Mouse (Mus musculus) urinary bladder, adult 18-20 months (tissue): Measurements from ENCODE around the gene Trappc6b.

Source experiments
- DNase-seq, 2 experiments: peaks; one replicate each; pipeline ENCODE4 v3.0.0; 2022; ENCODE audit warnings: low spot score in 2 of 2, mixed read lengths in 2 of 2

Trappc6b gene

DNA sequence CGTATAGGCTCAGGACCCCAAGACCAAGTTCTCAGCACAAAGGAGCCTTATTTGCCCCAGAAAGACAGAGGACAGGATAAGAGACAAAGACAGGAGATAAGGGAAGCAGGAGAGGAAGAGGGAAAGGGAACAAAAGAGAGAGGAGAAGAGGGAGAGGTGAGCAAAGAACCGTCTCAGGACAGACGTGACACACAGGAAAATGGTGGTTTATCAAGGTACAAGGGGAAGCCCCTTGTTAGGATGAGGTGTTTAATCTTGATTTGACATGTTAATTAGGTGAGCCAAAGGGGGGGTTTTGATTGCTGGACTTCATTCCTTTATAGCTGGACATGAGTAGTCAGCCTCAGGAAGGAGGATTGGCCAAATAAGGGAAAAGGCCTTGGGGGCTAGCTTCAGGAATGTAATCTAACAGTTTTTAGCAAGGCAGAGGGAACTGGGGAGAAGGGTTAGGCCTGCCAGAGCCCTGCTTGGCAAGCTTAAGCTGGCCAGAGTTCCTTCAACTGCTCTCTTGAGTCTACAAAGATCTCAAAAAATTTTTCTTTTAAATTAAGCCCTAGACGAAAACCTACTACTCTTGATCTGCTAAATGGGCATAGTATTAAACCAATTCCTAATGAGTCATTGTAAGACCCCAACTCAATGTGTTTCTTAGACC, 5.9 kb downstream of the Trappc6b start:
- DNase-seq: no peak

DNA sequence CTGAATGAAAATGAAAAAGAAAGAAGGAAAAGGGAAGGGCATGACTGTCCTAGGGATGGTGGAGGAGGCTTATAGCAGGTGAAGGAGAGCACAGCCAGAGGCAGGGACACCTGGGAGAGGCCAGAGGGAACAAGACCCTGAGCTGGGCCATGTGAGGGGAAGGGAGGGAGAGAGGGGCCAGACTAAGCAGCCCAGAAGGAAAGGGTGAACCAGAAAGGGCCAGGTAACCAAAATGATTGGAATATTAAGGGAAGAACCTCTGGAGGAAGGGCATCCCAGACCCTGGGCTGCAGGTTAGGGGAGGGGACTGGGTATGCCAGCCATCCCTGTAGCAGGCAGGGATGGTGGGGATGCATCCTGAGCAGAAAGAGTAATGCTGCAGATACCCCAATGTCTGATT, 7.3 kb downstream of the Trappc6b start:
- DNase-seq: no peak

DNA sequence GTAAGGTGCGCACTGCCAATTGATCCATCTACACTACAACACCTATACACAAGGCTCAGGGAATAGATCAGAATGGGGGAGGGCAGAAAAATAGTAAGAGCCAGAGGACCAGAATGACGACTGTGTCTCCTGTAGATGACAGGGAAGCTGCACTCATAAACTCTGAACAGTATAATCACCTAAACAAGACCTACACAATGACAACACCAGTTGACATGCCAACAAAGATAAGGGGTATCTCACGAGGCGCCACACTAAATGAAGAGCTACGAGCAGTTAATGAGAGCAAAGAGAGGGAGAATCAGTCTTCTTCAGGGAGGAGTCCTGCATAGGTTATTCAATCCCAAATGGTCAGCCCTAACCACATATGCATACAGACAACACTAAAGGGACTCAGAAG, 8.1 kb downstream of the Trappc6b start:
- no peak for DNase-seq

DNA sequence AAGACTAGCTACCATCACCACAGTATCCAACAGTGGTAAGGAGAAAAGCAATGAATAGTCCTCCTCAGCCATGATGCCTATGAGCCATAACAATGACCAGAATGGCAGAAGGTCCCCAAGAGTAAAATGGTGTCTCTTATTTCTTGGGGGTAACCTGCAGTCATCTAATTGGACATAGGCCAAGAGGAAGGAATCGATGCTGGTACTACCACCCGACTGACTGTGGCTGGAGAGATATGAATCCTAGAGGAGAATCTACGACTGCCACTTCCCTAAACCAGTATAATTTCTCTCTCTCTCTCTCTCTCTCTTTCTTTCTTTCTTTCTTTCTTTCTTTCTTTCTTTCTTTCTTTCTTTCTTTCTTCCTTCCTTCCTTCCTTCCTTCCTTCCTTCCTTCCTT, 8.8 kb downstream of the Trappc6b start:
- DNase-seq: no peak

DNA sequence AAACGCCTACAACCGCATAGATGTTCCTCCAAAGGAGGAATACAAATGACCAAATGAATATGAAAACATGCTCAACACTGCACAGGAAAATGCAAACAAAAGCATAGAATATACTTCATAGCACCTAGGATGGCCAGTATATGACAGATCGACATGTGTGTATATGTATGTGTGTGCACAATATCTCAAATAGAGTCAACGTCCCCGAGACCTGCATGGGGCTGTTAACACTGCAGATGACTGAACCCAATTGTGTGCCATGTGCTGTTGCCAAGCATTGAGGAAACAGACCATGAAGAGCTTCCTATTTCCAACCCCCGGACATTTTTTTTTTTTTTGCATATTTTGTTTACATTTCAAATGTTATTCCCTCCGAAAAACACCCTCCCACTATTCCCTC, 20.4 kb downstream of the Trappc6b start:
- DNase-seq: no peak

DNA sequence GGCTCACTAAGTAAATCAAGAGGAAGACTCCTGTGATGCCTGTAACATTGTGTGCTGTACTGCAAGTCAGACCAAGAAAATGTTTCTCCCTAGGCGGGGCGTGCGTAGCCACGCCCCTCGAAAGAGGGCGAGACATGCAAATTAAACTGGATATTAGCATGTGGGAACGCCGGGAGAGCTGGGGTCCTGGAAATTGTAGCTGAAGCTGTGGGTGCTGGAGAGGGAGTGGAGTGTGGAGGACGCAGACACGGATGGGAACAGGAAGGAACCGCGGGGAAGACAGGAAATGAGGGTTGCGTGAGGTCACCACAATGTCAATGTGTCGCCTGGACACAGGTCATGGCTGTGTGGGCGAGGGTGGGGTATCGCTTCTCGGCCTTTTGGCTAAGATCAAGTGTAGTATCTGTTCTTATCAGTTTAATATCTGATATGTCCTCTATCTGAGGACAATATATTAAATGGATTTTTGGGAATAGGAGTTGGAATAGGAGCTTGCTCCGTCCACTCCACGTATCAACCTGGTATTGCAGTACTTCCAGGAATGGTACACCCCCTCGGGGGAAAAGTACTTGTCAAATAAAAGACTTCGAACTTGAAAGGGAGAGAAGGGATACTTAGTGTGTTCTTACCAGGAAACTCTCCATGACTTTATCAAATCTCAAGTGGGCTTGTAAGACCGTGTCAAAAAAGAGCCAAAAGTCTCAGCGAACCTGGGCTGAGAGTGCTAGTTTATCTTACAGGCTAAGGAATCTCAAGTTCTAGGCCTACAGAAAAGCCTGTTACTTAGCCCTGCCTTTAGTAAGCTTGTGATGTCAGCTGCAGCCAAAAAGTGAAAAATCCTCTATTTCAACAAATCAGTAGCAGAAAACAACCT, 21.1 kb downstream of the Trappc6b start:
- DNase-seq: no peak

DNA sequence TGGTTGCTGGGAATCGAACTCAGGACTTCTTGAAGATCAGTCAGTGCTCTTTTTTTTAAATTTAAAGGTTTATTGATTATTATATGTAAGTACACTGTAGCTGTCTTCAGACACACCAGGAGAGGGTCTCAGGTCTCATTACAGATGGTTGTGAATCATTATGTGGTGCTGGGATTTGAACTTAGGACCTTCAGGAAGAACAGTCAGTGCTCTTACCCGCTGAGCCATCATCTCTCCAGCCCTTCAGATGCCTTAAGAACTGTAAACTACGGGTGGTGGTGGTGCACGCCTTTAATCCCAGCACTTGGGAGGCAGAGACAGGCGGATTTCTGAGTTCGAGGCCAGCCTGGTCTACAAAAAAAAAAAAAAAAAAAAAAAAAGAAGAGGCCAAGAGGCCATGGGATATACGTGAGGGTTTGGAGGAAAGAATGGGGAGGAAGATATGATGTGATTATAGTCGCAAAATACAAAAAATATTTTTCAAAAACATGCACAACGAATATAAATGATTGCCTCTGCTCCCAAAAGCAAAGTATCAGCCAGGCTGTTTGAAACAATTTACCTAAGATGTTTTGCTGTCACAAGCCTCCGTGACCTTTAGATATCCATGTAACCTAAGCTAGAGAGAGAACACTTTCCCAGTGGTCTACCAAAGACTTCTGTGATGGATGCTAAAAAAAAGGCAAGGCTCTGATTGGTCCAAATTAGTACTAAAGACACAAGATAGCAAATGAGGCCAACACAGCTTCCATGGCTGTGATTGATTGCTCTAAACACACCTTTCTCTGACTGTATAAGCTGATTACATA, 21.9 kb downstream of the Trappc6b start:
- DNase-seq: no peak

DNA sequence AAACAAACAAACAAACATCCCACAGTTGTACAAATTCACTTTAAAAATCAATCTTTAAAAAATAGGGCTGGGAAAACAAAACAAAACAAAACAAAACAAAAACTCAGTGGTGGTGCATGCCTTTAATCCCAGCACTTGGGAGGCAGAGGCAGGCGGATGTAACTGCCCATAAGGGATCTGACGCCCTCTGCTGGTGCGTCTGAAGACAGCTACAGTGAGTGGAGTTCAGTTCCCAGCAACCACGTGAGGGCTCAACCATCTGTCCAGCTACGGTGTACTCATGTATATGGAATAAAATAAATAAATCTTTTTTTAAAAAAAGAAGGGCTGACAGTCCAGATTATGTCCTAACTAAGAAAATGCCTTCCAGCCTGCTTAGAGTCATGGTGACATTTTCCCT, 29.2 kb downstream of the Trappc6b start:
- DNase-seq: no peak

DNA sequence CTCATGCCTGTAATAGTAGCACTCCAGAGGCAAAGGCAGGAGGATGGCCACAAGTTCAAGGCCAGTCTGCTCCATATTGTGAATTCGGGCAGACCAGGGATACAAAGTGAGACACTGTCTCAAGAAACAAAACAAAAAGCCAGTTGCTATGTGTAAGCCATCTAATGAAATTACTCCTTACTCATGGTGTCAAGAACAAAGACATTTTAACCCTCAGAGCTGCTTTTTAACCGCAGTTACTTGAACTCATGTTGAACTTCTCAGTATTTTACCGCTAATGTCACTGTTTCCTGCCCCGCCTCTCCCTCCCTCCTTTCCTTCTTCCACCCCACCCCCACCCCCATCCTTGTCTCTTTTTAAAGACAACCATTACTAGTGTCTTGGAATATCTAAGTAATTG, 40.0 kb downstream of the Trappc6b start:
- no peak for DNase-seq

DNA sequence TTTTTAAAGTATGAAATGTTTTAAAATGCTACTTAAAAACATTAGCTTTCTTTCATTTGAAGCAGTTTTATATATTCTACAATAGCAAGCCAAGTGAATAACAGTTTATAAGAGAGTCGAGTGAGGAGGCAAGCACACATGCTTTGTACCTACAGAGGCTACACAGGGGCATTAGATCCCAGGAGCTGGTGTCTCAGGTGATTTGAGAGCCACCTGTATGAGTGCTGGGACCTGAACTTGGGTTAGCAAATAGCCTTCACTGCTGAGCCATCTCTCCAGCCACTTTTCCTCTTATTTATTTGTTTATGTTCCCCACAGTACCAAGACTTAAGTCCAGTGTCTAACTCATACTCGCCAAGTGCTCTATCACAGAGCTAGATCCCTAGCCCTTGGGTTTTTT, 41.4 kb downstream of the Trappc6b start:
- no peak for DNase-seq

DNA sequence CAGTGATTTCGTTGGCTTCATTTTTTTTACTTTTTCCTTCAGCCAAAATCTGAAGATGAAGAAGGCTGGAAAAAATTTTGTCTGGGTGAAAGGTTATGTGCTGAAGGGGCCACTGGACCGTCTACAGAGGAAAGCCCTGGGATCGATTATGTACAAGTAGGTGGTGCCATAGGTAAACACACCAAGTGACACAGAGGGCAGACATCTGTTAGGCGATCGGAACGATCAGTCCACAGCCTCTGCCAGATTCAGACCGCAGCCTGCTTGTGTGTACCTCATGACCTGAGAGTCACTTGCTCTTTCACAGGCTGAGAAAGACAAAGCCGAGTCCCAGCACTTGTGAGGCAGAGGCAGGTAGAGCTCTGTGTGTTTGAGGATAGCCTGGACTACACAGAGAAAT, 43.3 kb downstream of the Trappc6b start:
- no peak for DNase-seq

DNA sequence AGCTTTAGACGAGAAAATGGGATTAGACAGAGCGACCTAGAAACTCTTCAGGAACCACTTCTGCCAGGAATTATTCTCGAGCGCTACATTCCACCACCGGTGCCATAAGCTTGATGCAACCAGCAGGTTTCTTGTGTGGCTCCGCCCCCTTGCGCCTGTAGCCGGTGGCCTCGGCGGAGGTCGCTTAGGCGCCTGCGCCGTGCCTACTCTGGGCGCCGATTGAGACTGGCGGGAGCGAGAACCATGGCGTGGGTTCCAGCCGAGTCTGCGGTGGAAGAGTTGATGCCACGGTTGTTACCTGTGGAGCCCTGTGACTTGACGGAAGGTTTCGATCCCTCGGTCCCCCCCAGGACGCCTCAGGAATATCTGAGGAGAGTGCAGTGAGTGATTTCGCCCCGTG, 48.0 kb downstream of the Trappc6b start, which contains the start of gene Gemin2:
TSS of gene Gemin2 (plus strand) at position 160 of the 400 bp plus-strand sequence.
- peak; percentile 72 to 89 for DNase-seq

DNA sequence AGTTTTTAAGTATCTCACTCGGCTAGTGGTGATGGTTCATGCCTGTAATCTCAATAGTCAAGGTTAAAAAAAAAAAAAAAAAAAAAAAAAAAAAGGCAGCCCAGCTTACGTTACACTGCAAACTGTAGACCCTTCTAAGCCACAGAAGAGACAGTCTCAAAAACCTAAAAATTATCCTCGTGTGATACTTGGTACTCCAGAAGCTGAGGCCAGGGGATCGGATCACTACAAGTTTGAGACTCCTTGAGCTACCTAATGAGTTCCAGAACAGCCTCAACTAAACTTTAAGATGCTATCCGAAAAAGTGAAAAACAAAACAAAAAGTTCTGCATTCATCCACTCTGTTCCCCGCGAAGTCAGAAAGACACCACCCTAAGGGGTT, 48.6 kb downstream of the Trappc6b start:
- DNase-seq: no peak

DNA sequence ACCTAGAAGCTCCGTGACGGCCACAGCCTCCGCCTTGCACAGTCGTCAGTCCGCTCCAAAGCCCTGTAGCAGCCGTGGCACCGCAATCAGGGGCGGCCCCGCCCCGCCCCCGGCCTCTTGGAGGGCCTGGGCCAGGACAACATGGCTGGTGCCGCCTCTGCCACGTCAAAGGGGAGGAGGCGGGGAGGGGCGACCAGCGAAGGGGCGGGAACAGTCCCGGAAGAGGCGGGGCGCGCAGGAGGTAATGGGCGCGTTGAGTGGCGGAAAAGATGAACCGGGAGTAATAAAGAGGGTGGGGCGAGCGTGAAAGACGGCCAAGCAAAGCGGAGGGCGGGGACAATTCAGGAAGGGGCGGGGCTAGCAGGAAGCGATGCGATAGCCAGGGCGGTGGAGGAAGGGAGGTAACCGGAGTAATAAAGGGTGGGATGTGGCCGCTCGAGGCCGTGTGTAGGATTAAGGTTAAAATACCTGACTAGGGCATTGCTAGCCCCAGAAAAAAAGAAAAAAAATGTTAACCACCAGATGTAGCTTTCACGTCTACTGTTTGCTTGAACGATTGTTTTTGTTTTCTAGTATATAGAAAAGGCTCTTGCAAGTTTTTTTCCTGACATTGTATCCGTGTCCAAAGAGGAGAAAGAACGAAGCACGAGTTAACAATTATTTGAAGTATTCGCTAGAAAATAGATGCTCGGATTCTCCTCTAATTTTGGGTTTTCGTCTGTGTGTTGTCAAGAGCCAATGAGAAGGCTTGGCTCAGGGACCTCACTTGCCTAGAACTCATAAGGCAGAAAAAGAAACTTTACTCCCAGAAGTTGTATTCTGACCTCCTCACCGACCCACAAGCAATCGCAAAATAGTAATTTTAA, 49.2 kb downstream of the Trappc6b start, which contains the start of gene Sec23a:
TSS of gene Sec23a (minus strand) at position 174 of the 866 bp plus-strand sequence.
- DNase-seq: peak; percentile 98 to 99

DNA sequence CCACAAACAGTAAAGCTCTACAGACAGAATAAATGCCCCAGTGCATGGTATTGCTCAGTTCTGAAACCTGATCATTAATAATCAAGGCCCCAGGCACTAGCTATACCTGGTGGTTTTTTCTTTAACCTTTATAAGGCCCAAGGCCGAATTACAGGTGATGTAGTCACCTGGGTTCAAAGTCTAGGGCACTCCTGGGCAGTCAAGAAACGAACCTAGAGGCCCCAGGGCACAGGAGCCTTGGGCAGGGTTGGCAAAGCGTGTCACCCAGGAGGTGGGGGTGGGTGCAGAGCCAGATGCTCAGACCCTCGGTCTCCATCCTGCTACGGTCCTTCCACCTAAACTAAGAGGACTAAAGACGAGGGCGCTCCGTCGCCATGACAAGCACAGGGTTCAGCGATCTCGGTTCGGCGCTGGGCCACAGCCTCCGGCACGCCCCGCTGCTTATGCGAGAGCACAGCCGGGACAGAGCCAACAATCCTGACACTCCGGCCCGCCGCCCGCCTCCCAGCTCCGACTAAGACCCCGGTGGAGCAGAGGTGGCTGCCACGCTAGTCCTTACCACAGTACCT, 49.9 kb downstream of the Trappc6b start:
- DNase-seq: no peak

DNA sequence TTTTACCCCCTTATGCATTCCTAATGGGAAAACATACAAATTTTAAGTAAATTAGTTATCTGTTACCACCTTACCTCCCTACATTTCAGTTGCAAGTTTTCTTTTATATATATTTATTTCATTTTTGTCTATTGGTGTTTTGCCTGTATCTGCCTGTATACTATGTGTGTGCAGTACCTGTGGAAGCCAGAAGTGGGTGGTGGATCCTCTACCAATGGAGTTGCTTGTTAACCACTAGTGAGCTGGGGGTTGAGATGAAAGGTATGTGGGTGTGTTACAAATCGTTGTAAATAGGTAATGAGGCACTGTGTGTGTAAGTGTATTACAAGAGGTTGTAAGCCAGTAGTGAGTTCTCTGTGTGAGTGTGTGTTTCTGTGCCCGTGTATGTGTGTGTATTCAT, 50.8 kb downstream of the Trappc6b start:
- no peak for DNase-seq
